Mouse (Mus musculus): Measurements from ENCODE around the gene Gtf3c5.

The Gtf3c5 gene

GRCm38 (mm10) chr2:28607341-28608165 is 24.0 kb upstream of the Gtf3c5 start:
- DNase-seq (ENCODE audit: low read depth, low spot score) = peak; percentile 63

- no peak for DNase-seq (ENCODE audit: low read depth, low spot score)
Observed at GRCm38 (mm10) chr2:28606601-28607340, 23.2 kb upstream of the Gtf3c5 start.

GRCm38 (mm10) chr2:28605789-28606541 is 22.4 kb upstream of the Gtf3c5 start:
- DNase-seq (ENCODE audit: low read depth, low spot score) = no peak

GRCm38 (mm10) chr2:28603542-28603941 is 20.0 kb upstream of the Gtf3c5 start:
- DNase-seq (ENCODE audit: low read depth, low spot score) = no peak

GRCm38 (mm10) chr2:28601720-28602590 is 18.4 kb upstream of the Gtf3c5 start:
- no peak for DNase-seq (ENCODE audit: low read depth, low spot score)

- no peak for DNase-seq (ENCODE audit: low read depth, low spot score)
Observed at GRCm38 (mm10) chr2:28599569-28599900, 16.0 kb upstream of the Gtf3c5 start.

- no peak for DNase-seq (ENCODE audit: low read depth, low spot score)
Observed at GRCm38 (mm10) chr2:28598692-28599568, 15.4 kb upstream of the Gtf3c5 start.

- DNase-seq (ENCODE audit: low read depth, low spot score) = no peak
Observed at GRCm38 (mm10) chr2:28597733-28598547, 14.4 kb upstream of the Gtf3c5 start.

- DNase-seq (ENCODE audit: low read depth, low spot score) = peak; percentile 42
Observed at GRCm38 (mm10) chr2:28596998-28597397, 13.4 kb upstream of the Gtf3c5 start.

- no peak for DNase-seq (ENCODE audit: low read depth, low spot score)
Observed at GRCm38 (mm10) chr2:28596021-28596420, 12.5 kb upstream of the Gtf3c5 start.

GRCm38 (mm10) chr2:28592809-28593208 is 9.3 kb upstream of the Gtf3c5 start:
- peak; percentile 58 for DNase-seq (ENCODE audit: low read depth, low spot score)

GRCm38 (mm10) chr2:28591479-28591878 is 7.9 kb upstream of the Gtf3c5 start:
- DNase-seq (ENCODE audit: low read depth, low spot score) = no peak

GRCm38 (mm10) chr2:28588574-28588973 is 5.0 kb upstream of the Gtf3c5 start:
- no peak for DNase-seq (ENCODE audit: low read depth, low spot score)

GRCm38 (mm10) chr2:28585730-28586129 is 2.2 kb upstream of the Gtf3c5 start:
- DNase-seq (ENCODE audit: low read depth, low spot score) = no peak

GRCm38 (mm10) chr2:28585043-28585571 is 1.6 kb upstream of the Gtf3c5 start:
- DNase-seq (ENCODE audit: low read depth, low spot score) = peak; percentile 61

- DNase-seq (ENCODE audit: low read depth, low spot score) = peak; percentile 75
Observed at GRCm38 (mm10) chr2:28582647-28583353, 751 bp downstream of the Gtf3c5 start.

GRCm38 (mm10) chr2:28578003-28578402 is 5.5 kb downstream of the Gtf3c5 start:
- peak; percentile 26 for DNase-seq (ENCODE audit: low read depth, low spot score)

- DNase-seq (ENCODE audit: low read depth, low spot score) = no peak
Observed at GRCm38 (mm10) chr2:28576815-28577214, 6.7 kb downstream of the Gtf3c5 start.
